Mouse (Mus musculus) left cerebral cortex, postnatal 25 days (tissue): Measurements from ENCODE around the gene Pin1rt1. TPM values are rescaled to one million over a fixed set of nuclear protein-coding genes. Genes with fewer than 3 reads are reported as not detected.

Source experiments
- DNase-seq, 2 experiments: peaks; one replicate each; pipeline ENCODE4 v3.0.0; 2022; ENCODE audit warnings: low spot score in 2 of 2, mixed read lengths in 1 of 2
- intact Hi-C: fragments of 180-260 bp; cut with DNase I; formaldehyde crosslinking; loops from one replicate; pipeline ENCODE4 v1.15.1; 2025
- total RNA-seq, 2 experiments: library from RNA; stranded (reverse); gene quantifications; 2 replicates each; pipeline ENCODE4 v1.2.3; 2021

Pin1rt1 gene
- total RNA-seq, 2 experiments from 2014 or later = not detected

DNA sequence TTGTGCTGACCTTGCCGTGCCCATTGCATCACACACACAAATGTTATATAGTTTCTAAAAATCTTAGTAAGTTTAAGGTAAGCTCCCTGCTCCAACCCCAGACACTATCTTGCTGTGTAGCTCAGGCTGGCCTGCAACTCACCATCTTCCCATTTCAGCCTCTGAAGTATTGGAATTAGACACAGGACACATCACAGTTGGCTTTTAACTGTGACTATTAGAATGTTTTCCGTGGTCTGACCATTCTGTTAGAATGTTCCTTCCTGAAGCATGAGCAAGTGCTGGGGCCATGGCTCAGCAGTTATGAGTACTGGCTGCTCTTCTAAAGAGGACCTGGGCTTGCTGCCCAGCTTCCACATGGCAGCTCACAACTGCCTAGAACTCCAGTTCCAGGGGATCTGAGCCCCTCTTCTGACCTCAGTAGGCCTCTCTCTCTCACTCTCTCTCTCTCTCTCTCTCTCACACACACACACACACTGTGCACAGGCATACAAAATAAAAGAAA lies 1.1 kb upstream of the Pin1rt1 start:
- intact Hi-C loops = loop anchor here (5.0 kb wide), 1 partner anchor 60 kb away; no protein-coding TSS in a partner anchor
- DNase-seq = no peak

GRCm38 (mm10) chr2:104714254-104714691 lies 1.9 kb downstream of the Pin1rt1 start:
- no peak for DNase-seq
- intact Hi-C loops = no loop called here

GRCm38 (mm10) chr2:104712486-104712809 lies 3.7 kb downstream of the Pin1rt1 start:
- no peak for DNase-seq
- intact Hi-C loops = no loop called here

DNA sequence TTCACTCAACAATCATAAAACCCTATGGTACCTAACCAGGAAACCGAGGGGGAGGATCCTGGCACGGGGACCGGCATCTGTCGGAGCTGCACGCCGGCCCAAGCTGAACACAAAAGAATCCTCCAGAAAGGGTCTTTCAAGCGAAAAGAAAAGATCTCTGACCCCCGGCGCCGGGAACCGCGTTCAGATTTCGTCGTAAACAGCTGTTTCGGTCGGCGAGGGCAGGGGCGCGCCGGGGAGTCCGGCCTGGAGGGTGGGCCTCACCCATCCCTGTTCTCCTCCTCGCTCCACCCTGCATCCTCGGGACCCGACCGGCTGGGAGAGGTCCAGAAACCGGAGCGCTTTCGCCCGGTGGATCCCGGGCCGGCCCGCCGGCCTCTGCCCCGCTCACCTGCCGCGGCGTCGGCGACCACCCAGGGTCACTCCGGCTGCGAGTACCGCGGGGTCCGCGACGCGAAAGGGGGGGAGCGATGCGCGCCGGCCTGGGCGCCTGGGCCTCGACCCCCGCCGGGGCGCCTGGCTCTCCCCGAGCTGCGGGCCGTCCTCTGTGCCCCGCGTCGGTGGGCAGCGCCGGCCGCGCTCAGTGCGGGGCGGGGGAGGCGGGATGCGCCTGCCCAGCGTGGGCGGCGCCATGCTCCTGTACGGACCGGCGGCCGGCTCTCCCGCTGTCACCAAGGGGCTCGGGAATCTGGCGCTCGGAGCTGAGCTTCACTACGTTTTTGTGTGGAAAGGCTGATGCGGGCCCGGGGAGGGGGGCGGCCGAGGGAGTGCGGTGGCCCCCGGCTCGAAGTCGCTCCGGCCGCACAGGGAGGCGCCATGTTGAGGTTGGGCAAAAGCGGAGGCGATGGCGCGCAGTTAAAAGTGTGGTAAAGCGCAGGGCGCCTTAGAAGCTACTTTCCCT lies 4.3 kb downstream of the Pin1rt1 start, which contains the start of gene Tcp11l1:
Tcp11l1 (minus strand) TSS at position 585 of the 901 bp plus-strand sequence.
- peak; percentile 76 to 78 for DNase-seq
- intact Hi-C loops = no loop called here

DNA sequence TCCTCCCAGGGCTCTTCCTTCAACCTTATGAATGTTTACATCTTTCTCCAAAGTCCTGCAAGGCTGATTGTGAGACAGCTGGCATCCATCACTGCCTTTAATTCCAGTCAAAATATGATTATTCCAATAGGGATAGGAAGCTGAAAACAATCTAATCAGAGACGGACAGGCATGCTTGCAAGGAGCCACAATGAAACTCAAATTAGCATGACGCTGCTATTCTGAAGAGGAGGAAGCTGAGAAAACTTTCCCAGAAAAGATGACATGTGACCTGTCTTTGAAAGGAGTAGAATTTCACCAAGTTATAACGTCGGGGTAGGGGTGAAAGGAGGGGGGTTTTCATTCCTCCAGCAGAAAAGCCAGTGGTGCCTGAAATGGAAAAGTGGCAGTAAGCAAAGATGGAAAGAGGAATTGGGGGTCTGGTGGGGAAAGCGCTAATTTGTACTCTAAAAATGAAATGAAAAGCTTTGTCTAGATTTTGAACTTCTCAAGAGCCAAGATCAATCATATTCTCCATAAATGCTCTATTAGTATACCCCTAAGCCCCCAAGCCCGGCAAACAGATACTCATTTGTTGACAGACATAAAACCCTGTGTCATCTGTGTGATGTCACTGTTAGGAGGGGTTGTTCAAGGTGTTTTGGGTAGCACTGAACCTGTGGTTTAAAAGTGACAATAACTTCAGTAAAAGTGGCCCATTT lies 5.4 kb downstream of the Pin1rt1 start:
- DNase-seq = no peak
- intact Hi-C loops = no loop called here

GRCm38 (mm10) chr2:104709786-104710337 lies 6.3 kb downstream of the Pin1rt1 start:
- intact Hi-C loops = no loop called here
- no peak for DNase-seq

GRCm38 (mm10) chr2:104704355-104704754 lies 11.8 kb downstream of the Pin1rt1 start:
- intact Hi-C loops = no loop called here
- no peak for DNase-seq

DNA sequence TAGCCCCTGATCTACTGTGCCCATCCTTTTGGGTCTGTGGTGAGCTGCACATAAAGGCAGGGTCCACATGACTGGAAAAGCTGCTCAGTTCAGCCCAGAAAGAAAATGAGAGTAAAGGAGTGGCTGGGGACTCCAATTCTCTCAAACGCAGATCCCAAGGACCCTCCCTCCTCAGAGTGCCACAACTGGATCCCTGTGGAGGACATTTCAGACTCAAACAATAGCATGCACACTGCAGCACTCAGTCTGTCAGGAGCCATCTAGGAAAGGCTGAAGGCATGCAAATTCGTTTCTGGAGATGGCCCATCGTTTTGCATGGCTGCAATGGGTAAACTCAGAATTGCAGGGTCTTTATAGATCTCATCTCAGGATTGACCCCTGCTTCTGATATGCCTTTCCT lies 13.0 kb downstream of the Pin1rt1 start:
- no peak for DNase-seq
- intact Hi-C loops = no loop called here

DNA sequence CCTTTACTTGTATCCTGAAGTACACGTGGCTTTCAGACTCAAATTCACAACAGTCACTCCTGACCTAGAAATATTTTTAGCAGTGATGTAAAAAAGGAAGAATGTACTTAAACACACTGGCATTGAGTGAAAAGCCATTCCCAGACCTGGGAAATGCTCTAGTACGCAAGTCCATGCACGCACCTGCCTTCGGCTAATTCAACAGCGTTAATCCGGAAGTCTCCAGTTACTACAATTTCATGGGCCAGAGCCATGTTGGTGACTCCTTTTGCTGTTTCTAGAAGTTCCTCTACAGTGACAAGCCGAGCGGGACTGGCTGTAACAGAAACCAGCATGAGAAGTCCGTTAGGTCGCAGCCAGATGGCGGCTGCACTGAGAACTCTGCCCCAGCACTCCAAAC lies 16.5 kb downstream of the Pin1rt1 start:
- DNase-seq = no peak
- intact Hi-C loops = no loop called here

- intact Hi-C loops = no loop called here
- no peak for DNase-seq
Observed at GRCm38 (mm10) chr2:104692551-104692950, 23.6 kb downstream of the Pin1rt1 start.

DNA sequence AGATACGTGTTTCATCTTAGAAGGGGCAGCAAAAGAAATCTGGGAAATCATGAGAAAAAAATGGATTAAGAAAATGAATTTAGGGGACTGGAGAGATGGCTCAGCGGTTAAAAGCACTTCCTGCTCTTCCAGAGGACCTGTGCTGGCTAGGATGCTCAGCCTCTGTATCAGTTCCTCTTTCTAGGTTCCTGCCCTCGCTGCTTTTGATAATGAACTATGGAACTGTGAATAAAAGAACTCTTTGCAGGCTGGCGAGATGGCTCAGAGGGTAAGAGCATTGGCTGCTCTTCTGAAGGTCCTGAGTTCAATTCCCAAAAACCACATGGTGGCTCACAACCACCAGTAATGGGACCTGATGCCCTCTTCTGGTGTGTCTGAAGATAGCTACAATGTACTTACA lies 25.5 kb downstream of the Pin1rt1 start:
- intact Hi-C loops = no loop called here
- no peak for DNase-seq

DNA sequence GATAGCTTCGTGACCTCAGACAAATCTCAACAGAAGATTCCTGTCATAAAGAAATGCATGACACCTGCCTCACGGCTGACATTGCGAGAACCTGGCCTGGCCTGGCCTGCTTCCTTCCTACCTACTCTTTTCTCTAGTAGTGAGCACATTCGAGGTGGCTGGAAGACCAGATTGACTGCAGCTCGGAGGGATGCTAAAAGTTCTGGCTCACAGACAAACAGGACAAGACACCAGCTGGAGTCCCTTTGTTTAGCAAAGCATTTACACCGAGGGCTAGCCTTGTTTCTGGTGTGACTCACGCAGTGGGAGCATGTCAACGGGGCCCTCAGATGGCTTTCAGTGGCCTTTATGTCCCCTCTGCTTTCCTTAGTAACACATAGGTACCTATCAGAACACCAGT lies 27.5 kb downstream of the Pin1rt1 start:
- peak in 1 of 2 experiments; percentile 52 for DNase-seq
- intact Hi-C loops = loop anchor here (5.0 kb wide), 1 partner anchor 64 kb away; no protein-coding TSS in a partner anchor

DNA sequence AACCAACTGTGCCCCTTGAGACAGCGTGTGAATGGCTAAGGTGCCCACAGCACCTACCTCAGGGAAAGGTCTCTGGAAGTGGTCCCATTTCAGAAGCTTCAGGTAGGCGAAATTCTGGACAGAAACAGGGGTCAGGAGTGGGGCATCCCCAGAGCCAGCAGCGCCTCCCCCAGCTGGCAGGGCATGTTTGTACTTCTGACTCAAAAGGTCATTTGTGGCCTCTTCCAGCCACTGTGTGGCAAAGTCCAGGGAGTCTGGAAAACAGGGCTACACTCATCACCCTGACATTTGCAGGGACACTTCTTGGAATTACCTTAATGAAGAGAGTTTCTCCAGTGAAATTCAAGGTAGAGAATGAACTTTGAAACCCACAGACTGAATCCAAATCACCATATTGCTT lies 27.9 kb downstream of the Pin1rt1 start:
- intact Hi-C loops = loop anchor here (5.0 kb wide), 1 partner anchor 64 kb away; no protein-coding TSS in a partner anchor
- no peak for DNase-seq

GRCm38 (mm10) chr2:104687261-104687660 lies 28.9 kb downstream of the Pin1rt1 start:
- intact Hi-C loops = loop anchor here (5.0 kb wide), 1 partner anchor 65 kb away; no protein-coding TSS in a partner anchor

DNA sequence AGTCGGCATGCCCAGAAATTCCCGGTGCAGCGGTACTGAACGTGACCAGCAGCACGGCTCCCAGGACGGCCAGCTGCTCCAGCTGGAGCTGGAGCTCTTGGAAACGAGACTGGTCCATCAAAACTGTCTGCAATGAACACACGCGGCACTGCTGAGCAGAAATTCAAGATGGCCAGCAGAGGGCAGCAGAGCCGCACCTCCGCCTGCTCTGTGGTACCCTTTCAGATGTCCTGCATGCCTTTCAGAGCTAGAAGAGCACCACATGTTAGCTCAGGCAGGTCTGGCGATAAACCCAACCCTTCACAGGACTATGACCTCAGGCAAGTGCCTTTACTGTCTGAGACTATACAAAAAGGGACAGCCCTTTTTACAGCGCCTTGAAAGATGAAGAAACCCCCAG lies 30.8 kb downstream of the Pin1rt1 start:
- intact Hi-C loops = loop anchor here (2.0 to 5.0 kb wide), 2 partner anchors 67 to 89 kb away; no protein-coding TSS in a partner anchor
- DNase-seq = peak; percentile 84 to 86

More at GRCm38 (mm10) chr2:104687261-104687660, 28.9 kb downstream of the Pin1rt1 start:
- DNase-seq = no peak

- no peak for DNase-seq
- intact Hi-C loops = loop anchor here (2.0 to 5.0 kb wide), 2 partner anchors 68 to 90 kb away; no protein-coding TSS in a partner anchor
Observed at GRCm38 (mm10) chr2:104684771-104685170, 31.4 kb downstream of the Pin1rt1 start.

GRCm38 (mm10) chr2:104677326-104677725 lies 38.9 kb downstream of the Pin1rt1 start:
- DNase-seq = no peak
- intact Hi-C loops = no loop called here

- intact Hi-C loops = no loop called here
Observed at GRCm38 (mm10) chr2:104671724-104672123, 44.5 kb downstream of the Pin1rt1 start.

GRCm38 (mm10) chr2:104669122-104669804 lies 46.9 kb downstream of the Pin1rt1 start:
- no peak for DNase-seq
- intact Hi-C loops = no loop called here

More at GRCm38 (mm10) chr2:104671724-104672123, 44.5 kb downstream of the Pin1rt1 start:
- no peak for DNase-seq
